Comparison of ENCODE assay signal across 7 mouse cellular contexts in genomic region chr2:29054545-29054935, GRCm38 (mm10). TPM values are rescaled to one million over a fixed set of nuclear protein-coding genes. Genes with fewer than 3 reads are reported as not detected.
A peak's percentile ranks its signal among the peaks of the same experiment; 100 is the strongest.
DNase-seq lines count a peak whose midpoint lies in the region; ATAC-seq and TF ChIP-seq lines count a peak whose summit lies in the region.

No protein-coding gene starts in this region.

- intact Hi-C loops in left cerebral cortex, postnatal 14 days (cut with DNase I): no loop called here

- peak overlapping the region; percentile 41 for H3K4me3 ChIP-seq in forebrain, embryonic 14.5 days (ENCODE audit: low read depth, low read length)
- H3K4me3 ChIP-seq in liver, embryonic 12.5 days: peak overlapping the region; percentile 60
- peak overlapping the region; percentile 54 for H3K4me3 ChIP-seq in stomach, postnatal 0 days (ENCODE audit: low read depth, low read length)

- no peak for TF ChIP-seq CTCF in stomach, postnatal 0 days (IDR thresholded peaks at IDR 0.05; ENCODE audit: low read depth)

- ATAC-seq in forebrain, embryonic 14.5 days: no peak
- ATAC-seq in liver, embryonic 12.5 days: peak; percentile 46; the same call in 1 of the 2 replicates
- ATAC-seq in stomach, postnatal 0 days (ENCODE audit: low FRiP score, low TSS enrichment): peak; percentile 40

- peak overlapping the region; percentile 70 for H3K4me2 ChIP-seq in forebrain, embryonic 14.5 days (ENCODE audit: low read length)
- H3K4me2 ChIP-seq in liver, embryonic 12.5 days: peak overlapping the region; percentile 82
- peak overlapping the region; percentile 87 for H3K4me2 ChIP-seq in stomach, postnatal 0 days (replicated peaks; ENCODE audit: low read depth)

- TF ChIP-seq EP300 in stomach, postnatal 0 days (optimal IDR thresholded peaks at IDR 0.05): no peak

- peak overlapping the region; percentile 61 for H3K9ac ChIP-seq in forebrain, embryonic 14.5 days (ENCODE audit: low read length)
- H3K9ac ChIP-seq in liver, embryonic 12.5 days: peak overlapping the region; percentile 45
- peak overlapping the region; percentile 70 for H3K9ac ChIP-seq in stomach, postnatal 0 days (ENCODE audit: low read length)

- 2% methylated on average over 30 of the region's 30 CpGs for WGBS in forebrain, embryonic 14.5 days
- WGBS in liver, embryonic 12.5 days (ENCODE audit: insufficient replicate concordance): 2% methylated on average over 30 of the region's 30 CpGs
- WGBS in stomach, postnatal 0 days: 3% methylated on average over 30 of the region's 30 CpGs

- no peaks in the 10 kb centered on the region for H3K9me3 ChIP-seq in forebrain, embryonic 14.5 days (replicated peaks; ENCODE audit: control insufficient read depth, low read length)
- H3K9me3 ChIP-seq in liver, embryonic 12.5 days (replicated peaks): no peaks in the 10 kb centered on the region
- H3K9me3 ChIP-seq in stomach, postnatal 0 days (ENCODE audit: control insufficient read depth, low read length): no peaks in the 10 kb centered on the region

- 0 out of 2 replicates have a peak, but pooled peaks cover 5% of the 10 kb centered on the region for H3K4me1 ChIP-seq in forebrain, embryonic 14.5 days (ENCODE audit: control insufficient read depth, insufficient read depth, low read length)
- peaks cover 17% of the 10 kb centered on the region for H3K4me1 ChIP-seq in liver, embryonic 12.5 days
- H3K4me1 ChIP-seq in stomach, postnatal 0 days (replicated peaks; ENCODE audit: control insufficient read depth, insufficient read depth): no peaks in the 10 kb centered on the region

- H3K36me3 ChIP-seq in forebrain, embryonic 14.5 days (ENCODE audit: control insufficient read depth, insufficient read depth, low read length): no peaks in the 10 kb centered on the region
- no peaks in the 10 kb centered on the region for H3K36me3 ChIP-seq in liver, embryonic 12.5 days
- no peaks in the 10 kb centered on the region for H3K36me3 ChIP-seq in stomach, postnatal 0 days (ENCODE audit: control insufficient read depth, insufficient read depth, low read length)

- peak; percentile 12 to 67 for DNase-seq in spleen, postnatal 4 days (ENCODE audit: low spot score in 2 of 2)
- DNase-seq in spleen, postnatal 36 days (ENCODE audit: low spot score in 2 of 2): no peak
- DNase-seq in forebrain, embryonic 14.5 days (ENCODE audit: low spot score): no peak
- DNase-seq in stomach, postnatal 0 days (ENCODE audit: low spot score): no peak
- no peak for DNase-seq in left cerebral cortex, postnatal 14 days (ENCODE audit: low spot score in 2 of 2)
- DNase-seq in embryo, embryonic 10 days (ENCODE audit: low spot score): no peak

- H3K27ac ChIP-seq in forebrain, embryonic 14.5 days (ENCODE audit: low read depth, low read length): no peak overlapping the region
- no peak overlapping the region for H3K27ac ChIP-seq in liver, embryonic 12.5 days
- no peak overlapping the region for H3K27ac ChIP-seq in stomach, postnatal 0 days (replicated peaks)

- H3K27me3 ChIP-seq in forebrain, embryonic 14.5 days (replicated peaks; ENCODE audit: control insufficient read depth, insufficient read depth, low read length): peaks cover 42% of the 10 kb centered on the region
- H3K27me3 ChIP-seq in liver, embryonic 12.5 days (replicated peaks): peaks cover 48% of the 10 kb centered on the region
- H3K27me3 ChIP-seq in stomach, postnatal 0 days (ENCODE audit: control insufficient read depth, insufficient read depth, low read length): no peaks in the 10 kb centered on the region

RNA-seq across cellular contexts. Expression of gene Cfap77, which starts 0.3 kb away (rescaled TPM):
- 0.11 TPM in 1 of 2 replicates, not detected in the other for polyA plus RNA-seq in forebrain, embryonic 14.5 days (2014; fragmentation: Nextera tagmentation; extraction: Ambion mirVana)
- 0.12 and 0.30 TPM in 2 replicates for polyA plus RNA-seq in liver, embryonic 12.5 days (2016; fragmentation: Nextera tagmentation; extraction: Ambion mirVana)
- polyA plus RNA-seq in stomach, postnatal 0 days (2015; fragmentation: Nextera tagmentation; extraction: Ambion mirVana): 0.11 and 0.15 TPM in 2 replicates
- under 1 TPM; 0.40 to 0.62 TPM for total RNA-seq in left cerebral cortex, postnatal 14 days (2021)

RNA-seq across cellular contexts. Expression of gene Ttf1, which starts 5.5 kb away (rescaled TPM):
- 6.0 and 7.4 TPM in 2 replicates for polyA plus RNA-seq in forebrain, embryonic 14.5 days (2014; fragmentation: Nextera tagmentation; extraction: Ambion mirVana)
- polyA plus RNA-seq in liver, embryonic 12.5 days (2016; fragmentation: Nextera tagmentation; extraction: Ambion mirVana): 7.9 and 8.4 TPM in 2 replicates
- polyA plus RNA-seq in stomach, postnatal 0 days (2015; fragmentation: Nextera tagmentation; extraction: Ambion mirVana): 3.9 and 4.2 TPM in 2 replicates
- total RNA-seq in left cerebral cortex, postnatal 14 days (2021): 10 to 100 TPM in 1 of 2 experiments, 1 to 10 TPM in 1; 10.0 to 10.7 TPM

Comparison
In these comparisons a context has a peak if more than half of its experiments do, and no peak if none do; other contexts are left out.
1. DNase-seq: peak in spleen, postnatal 4 days (2 of 2); none in spleen, postnatal 36 days (0 of 2), forebrain, embryonic 14.5 days (single experiment), stomach, postnatal 0 days (single experiment), left cerebral cortex, postnatal 14 days (0 of 2) and embryo, embryonic 10 days (single experiment).
2. Peak in every context shown above with its lines, with median percentiles within 50 percentile points of each other: H3K4me2 ChIP-seq, H3K4me3 ChIP-seq and H3K9ac ChIP-seq.